Mouse (Mus musculus): ENCODE measurements at regions not wholly inside any gene's neighbourhood (a gene's known extent, or its start where the extent isn't known, plus 50 kb on each side); places are given as distances from the start of the nearest gene placed in this dataset.

GRCm38 (mm10) chr19:59630706-59631105 lies 172.5 kb downstream of the Emx2 start:
- Histone ChIP-seq H3K4me3 (ENCODE audit: control insufficient read depth, insufficient read depth, low read length) (no peak overlapping the region), H3K27ac (ENCODE audit: control insufficient read depth, insufficient read depth, low read length) (no peak overlapping the region), H3K4me1 (replicated peaks; ENCODE audit: control insufficient read depth, insufficient read depth, low read length) (peaks cover 3% of the 10 kb centered on the region; the same call in 1 of the 2 replicates), H3K36me3 (ENCODE audit: control insufficient read depth, insufficient read depth, low read length) (no peaks in the 10 kb centered on the region), H3K27me3 (ENCODE audit: control insufficient read depth, insufficient read depth, low read length) (no peaks in the 10 kb centered on the region)
- WGBS, result 68% methylated on average over 4 of the region's 4 CpGs
- no peak for TF ChIP-seq POLR2A (IDR thresholded peaks at IDR 0.05; ENCODE audit: control insufficient read depth, extremely low read depth, insufficient read depth, low read length, poor library complexity)
- TF ChIP-seq CTCF (IDR thresholded peaks at IDR 0.05; ENCODE audit: borderline replicate concordance, control insufficient read depth, extremely low read depth, insufficient read depth, low read length, poor library complexity), result no peak
- no peak for DNase-seq

DNA sequence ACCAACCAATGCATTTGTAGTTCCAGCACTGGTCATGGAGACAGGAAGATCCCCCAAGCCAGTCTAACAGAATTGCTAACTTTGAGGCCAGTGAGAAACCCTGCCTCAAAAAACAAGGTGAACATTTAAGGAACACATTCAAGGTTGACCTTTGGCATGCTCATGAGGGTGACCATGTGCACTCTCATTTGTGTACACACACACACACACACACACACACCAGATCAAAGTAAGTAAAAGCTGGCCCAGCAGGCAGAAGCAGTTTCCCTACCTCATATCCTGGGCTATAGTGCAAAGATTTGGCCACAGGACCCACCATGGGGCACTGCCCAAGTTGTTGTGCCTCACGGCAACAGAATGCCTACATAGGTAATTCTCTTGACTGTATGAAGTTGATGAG lies 173.4 kb downstream of the Emx2 start:
- 92% methylated on average over 1 of the region's 1 CpGs for WGBS
- Histone ChIP-seq H3K36me3 (ENCODE audit: control insufficient read depth, insufficient read depth, low read length) (no peaks in the 10 kb centered on the region), H3K27ac (ENCODE audit: control insufficient read depth, insufficient read depth, low read length) (no peak overlapping the region), H3K4me1 (replicated peaks; ENCODE audit: control insufficient read depth, insufficient read depth, low read length) (peaks cover 3% of the 10 kb centered on the region; the same call in 1 of the 2 replicates), H3K4me3 (ENCODE audit: control insufficient read depth, insufficient read depth, low read length) (no peak overlapping the region), H3K27me3 (ENCODE audit: control insufficient read depth, insufficient read depth, low read length) (no peaks in the 10 kb centered on the region)
- TF ChIP-seq CTCF (IDR thresholded peaks at IDR 0.05; ENCODE audit: borderline replicate concordance, control insufficient read depth, extremely low read depth, insufficient read depth, low read length, poor library complexity) (no peak), POLR2A (IDR thresholded peaks at IDR 0.05; ENCODE audit: control insufficient read depth, extremely low read depth, insufficient read depth, low read length, poor library complexity) (no peak)
- no peak for DNase-seq

DNA sequence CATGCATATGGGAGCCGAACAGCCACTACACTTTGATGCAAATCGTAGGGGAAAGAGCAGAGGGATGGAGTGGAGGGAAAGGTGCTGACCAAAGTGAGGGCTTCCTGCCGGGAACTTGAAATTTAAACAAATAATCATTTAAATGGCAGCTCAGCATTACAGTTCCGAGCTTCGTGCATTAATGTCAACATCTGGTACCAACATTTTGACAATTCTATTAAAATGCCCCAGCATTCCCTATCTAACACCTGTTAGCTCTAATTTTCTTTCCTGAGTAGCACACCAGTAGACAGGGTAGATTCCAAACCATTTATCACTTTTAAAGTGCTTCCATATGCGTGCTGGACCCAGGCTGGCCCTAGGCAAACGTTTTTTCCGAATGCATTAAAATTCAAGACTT lies 178.1 kb downstream of the Emx2 start:
- Histone ChIP-seq H3K27ac (ENCODE audit: control insufficient read depth, insufficient read depth, low read length) (no peak overlapping the region), H3K4me3 (ENCODE audit: control insufficient read depth, insufficient read depth, low read length) (no peak overlapping the region), H3K36me3 (ENCODE audit: control insufficient read depth, insufficient read depth, low read length) (no peaks in the 10 kb centered on the region), H3K27me3 (ENCODE audit: control insufficient read depth, insufficient read depth, low read length) (no peaks in the 10 kb centered on the region), H3K4me1 (replicated peaks; ENCODE audit: control insufficient read depth, insufficient read depth, low read length) (no peaks in the 10 kb centered on the region)
- WGBS, result 80% methylated on average over 8 of the region's 8 CpGs
- no peak for DNase-seq
- no peak for TF ChIP-seq POLR2A (IDR thresholded peaks at IDR 0.05; ENCODE audit: control insufficient read depth, extremely low read depth, insufficient read depth, low read length, poor library complexity)
- TF ChIP-seq CTCF (IDR thresholded peaks at IDR 0.05; ENCODE audit: borderline replicate concordance, control insufficient read depth, extremely low read depth, insufficient read depth, low read length, poor library complexity), result no peak

DNA sequence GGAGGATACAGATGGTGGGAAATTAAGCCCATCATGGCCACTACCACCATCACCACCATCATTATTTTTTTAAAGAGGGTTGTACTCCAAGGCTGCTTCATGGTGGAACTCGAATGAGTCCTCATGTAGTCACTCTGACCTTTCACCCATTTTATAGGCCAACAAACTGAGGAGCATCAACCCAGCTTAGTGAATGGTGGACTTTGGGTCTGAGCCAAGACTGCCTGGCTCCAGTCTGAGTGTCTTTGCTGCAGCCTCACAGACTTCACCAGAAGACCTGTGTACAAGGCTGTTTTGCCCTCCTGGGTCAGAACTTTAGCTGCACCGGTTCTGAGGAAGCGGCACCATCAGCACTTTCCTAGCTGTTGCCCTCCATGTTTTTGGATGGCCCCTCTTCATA lies 184.4 kb downstream of the Emx2 start:
- WGBS, result 89% methylated on average over 3 of the region's 3 CpGs
- H3K36me3 ChIP-seq (ENCODE audit: control insufficient read depth, insufficient read depth, low read length), result no peaks in the 10 kb centered on the region
- no peaks in the 10 kb centered on the region for H3K27me3 ChIP-seq (ENCODE audit: control insufficient read depth, insufficient read depth, low read length)
- no peak overlapping the region for H3K4me3 ChIP-seq (ENCODE audit: control insufficient read depth, insufficient read depth, low read length)
- no peaks in the 10 kb centered on the region for H3K4me1 ChIP-seq (replicated peaks; ENCODE audit: control insufficient read depth, insufficient read depth, low read length)
- no peak overlapping the region for H3K27ac ChIP-seq (ENCODE audit: control insufficient read depth, insufficient read depth, low read length)
- TF ChIP-seq CTCF (IDR thresholded peaks at IDR 0.05; ENCODE audit: borderline replicate concordance, control insufficient read depth, extremely low read depth, insufficient read depth, low read length, poor library complexity) (no peak), POLR2A (IDR thresholded peaks at IDR 0.05; ENCODE audit: control insufficient read depth, extremely low read depth, insufficient read depth, low read length, poor library complexity) (no peak)
- no peak for DNase-seq

DNA sequence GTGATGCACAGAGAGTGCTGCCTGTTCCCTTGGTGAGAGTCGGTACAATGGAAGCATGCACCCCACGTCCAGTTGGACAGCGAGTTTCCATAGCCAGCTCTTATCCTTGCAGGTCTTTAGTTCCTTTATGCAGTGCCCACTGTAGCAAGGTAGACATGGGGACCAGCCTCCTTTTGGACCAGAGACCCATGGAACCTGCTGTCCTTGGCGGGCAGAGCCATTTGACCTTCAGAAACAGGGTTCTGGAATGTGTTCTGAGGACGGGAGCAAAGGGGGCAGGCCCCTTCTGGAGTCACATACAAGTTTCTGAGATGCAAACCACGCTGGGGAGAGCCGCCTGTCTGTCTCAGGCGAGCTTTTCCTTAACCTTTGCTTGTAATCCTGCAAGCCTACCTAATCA lies 188.1 kb downstream of the Emx2 start:
- WGBS, result 82% methylated on average over 8 of the region's 8 CpGs
- no peak overlapping the region for H3K27ac ChIP-seq (ENCODE audit: control insufficient read depth, insufficient read depth, low read length)
- no peak for DNase-seq
- no peaks in the 10 kb centered on the region for H3K36me3 ChIP-seq (ENCODE audit: control insufficient read depth, insufficient read depth, low read length)
- H3K27me3 ChIP-seq (ENCODE audit: control insufficient read depth, insufficient read depth, low read length), result no peaks in the 10 kb centered on the region
- H3K4me3 ChIP-seq (ENCODE audit: control insufficient read depth, insufficient read depth, low read length), result no peak overlapping the region
- TF ChIP-seq POLR2A (IDR thresholded peaks at IDR 0.05; ENCODE audit: control insufficient read depth, extremely low read depth, insufficient read depth, low read length, poor library complexity) (no peak), CTCF (IDR thresholded peaks at IDR 0.05; ENCODE audit: borderline replicate concordance, control insufficient read depth, extremely low read depth, insufficient read depth, low read length, poor library complexity) (no peak)
- H3K4me1 ChIP-seq (replicated peaks; ENCODE audit: control insufficient read depth, insufficient read depth, low read length), result no peaks in the 10 kb centered on the region

GRCm38 (mm10) chr19:59646656-59647055 lies 188.5 kb downstream of the Emx2 start:
- 82% methylated on average over 7 of the region's 7 CpGs for WGBS
- no peak overlapping the region for H3K27ac ChIP-seq (ENCODE audit: control insufficient read depth, insufficient read depth, low read length)

GRCm38 (mm10) chr19:59649421-59649820 lies 191.2 kb downstream of the Emx2 start:
- no peaks in the 10 kb centered on the region for H3K36me3 ChIP-seq (ENCODE audit: control insufficient read depth, insufficient read depth, low read length)
- H3K4me3 ChIP-seq (ENCODE audit: control insufficient read depth, insufficient read depth, low read length), result no peak overlapping the region
- no peak for DNase-seq
- no peaks in the 10 kb centered on the region for H3K4me1 ChIP-seq (replicated peaks; ENCODE audit: control insufficient read depth, insufficient read depth, low read length)
- H3K27me3 ChIP-seq (ENCODE audit: control insufficient read depth, insufficient read depth, low read length), result no peaks in the 10 kb centered on the region
- H3K27ac ChIP-seq (ENCODE audit: control insufficient read depth, insufficient read depth, low read length), result no peak overlapping the region
- WGBS, result 95% methylated on average over 5 of the region's 5 CpGs
- TF ChIP-seq POLR2A (IDR thresholded peaks at IDR 0.05; ENCODE audit: control insufficient read depth, extremely low read depth, insufficient read depth, low read length, poor library complexity) (no peak), CTCF (IDR thresholded peaks at IDR 0.05; ENCODE audit: borderline replicate concordance, control insufficient read depth, extremely low read depth, insufficient read depth, low read length, poor library complexity) (no peak)

More at GRCm38 (mm10) chr19:59646656-59647055, 188.5 kb downstream of the Emx2 start:
- Histone ChIP-seq H3K4me1 (replicated peaks; ENCODE audit: control insufficient read depth, insufficient read depth, low read length) (no peaks in the 10 kb centered on the region), H3K27me3 (ENCODE audit: control insufficient read depth, insufficient read depth, low read length) (no peaks in the 10 kb centered on the region), H3K4me3 (ENCODE audit: control insufficient read depth, insufficient read depth, low read length) (no peak overlapping the region), H3K36me3 (ENCODE audit: control insufficient read depth, insufficient read depth, low read length) (no peaks in the 10 kb centered on the region)
- no peak for DNase-seq
- TF ChIP-seq CTCF (IDR thresholded peaks at IDR 0.05; ENCODE audit: borderline replicate concordance, control insufficient read depth, extremely low read depth, insufficient read depth, low read length, poor library complexity), result no peak
- TF ChIP-seq POLR2A (IDR thresholded peaks at IDR 0.05; ENCODE audit: control insufficient read depth, extremely low read depth, insufficient read depth, low read length, poor library complexity), result no peak

All from thymus, adult 2 months (tissue).